Mouse (Mus musculus): ENCODE measurements around the gene Dgkg. TPM values are rescaled to one million over a fixed set of nuclear protein-coding genes. Genes with fewer than 3 reads are reported as not detected.

Gene Dgkg
- polyA plus RNA-seq, 1 experiment = not detected

DNA sequence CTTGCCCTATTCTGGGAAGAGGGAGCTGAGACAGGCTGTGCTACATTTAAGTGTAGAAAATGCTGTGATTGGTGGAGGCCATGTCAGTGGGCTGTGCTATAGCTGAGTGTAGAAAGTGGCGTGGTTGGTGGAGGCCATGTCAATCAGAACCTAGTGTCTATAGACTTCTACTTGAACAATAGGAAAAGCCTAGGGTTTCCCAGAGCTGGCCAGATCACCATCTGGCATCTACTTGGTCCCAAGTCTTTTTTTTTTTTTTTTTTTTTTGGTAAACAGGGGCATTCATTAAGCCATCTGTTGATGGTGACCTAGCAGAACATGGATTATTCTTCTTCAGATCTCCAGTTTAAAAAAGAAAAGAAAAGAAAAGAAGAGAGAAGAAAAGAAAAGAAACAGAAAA is 60.6 kb downstream of the Dgkg start:
- Histone ChIP-seq H3K27ac (ENCODE audit: insufficient read depth, low read depth, low read length) (no peak overlapping the region), H3K4me1 (ENCODE audit: control insufficient read depth, insufficient read depth, low read length) (0 out of 2 replicates have a peak, but pooled peaks cover 4% of the 10 kb centered on the region), H3K4me3 (ENCODE audit: insufficient read depth, low read depth, low read length) (no peak overlapping the region)
- TF ChIP-seq POLR2A (IDR thresholded peaks at IDR 0.05; ENCODE audit: insufficient read depth, low read depth, low read length) = no peak
- WGBS = 95% methylated on average over 1 of the region's 1 CpGs

DNA sequence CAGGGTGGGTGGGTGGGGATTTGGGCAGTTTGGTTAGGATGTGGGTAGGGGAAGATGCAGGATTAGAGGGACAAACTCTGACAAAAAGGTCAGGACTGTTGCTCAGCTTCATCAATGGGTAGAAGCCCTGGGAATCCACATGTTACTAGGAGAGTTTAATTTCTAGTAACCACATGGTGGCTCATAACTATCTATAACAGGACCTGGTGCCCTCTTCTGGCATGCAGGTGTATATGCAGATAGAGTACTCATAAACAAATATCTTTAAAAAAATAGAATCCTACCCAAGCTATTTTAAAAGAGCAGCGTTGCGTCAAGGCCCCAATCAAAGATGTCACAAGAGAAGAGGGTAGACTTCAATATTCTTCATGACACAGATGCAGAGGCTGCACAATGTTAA is 63.1 kb downstream of the Dgkg start:
- no peak for TF ChIP-seq POLR2A (IDR thresholded peaks at IDR 0.05; ENCODE audit: insufficient read depth, low read depth, low read length)
- no peak for TF ChIP-seq CTCF (IDR thresholded peaks at IDR 0.05; ENCODE audit: insufficient read depth, low read depth, low read length)

DNA sequence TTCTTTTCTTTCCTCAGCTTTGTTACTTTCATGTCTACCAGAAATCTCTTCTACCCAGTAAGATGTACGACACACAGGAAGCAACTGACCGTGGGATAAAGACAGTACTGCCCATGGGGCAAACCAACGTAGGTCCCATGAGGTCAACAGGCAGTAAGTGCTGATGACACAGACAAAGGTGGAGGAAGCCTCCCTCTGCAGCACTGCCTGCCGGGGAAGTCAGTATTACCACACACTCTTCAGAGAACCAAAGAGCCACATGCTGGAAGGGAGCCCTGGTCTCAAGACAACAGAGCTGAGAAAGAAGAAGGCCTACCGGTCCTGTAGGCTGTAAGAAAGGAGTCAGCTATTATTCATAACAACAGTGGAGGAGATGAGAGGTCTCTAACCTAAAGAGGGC is 67.4 kb downstream of the Dgkg start:
- WGBS = 84% methylated on average over 5 of the region's 5 CpGs
- no peak overlapping the region for H3K27ac ChIP-seq (ENCODE audit: insufficient read depth, low read depth, low read length)
- no peaks in the 10 kb centered on the region for H3K4me1 ChIP-seq (ENCODE audit: control insufficient read depth, insufficient read depth, low read length)
- H3K4me3 ChIP-seq (ENCODE audit: insufficient read depth, low read depth, low read length) = no peak overlapping the region
- TF ChIP-seq CTCF (IDR thresholded peaks at IDR 0.05; ENCODE audit: insufficient read depth, low read depth, low read length) (no peak), POLR2A (IDR thresholded peaks at IDR 0.05; ENCODE audit: insufficient read depth, low read depth, low read length) (no peak)

More for the DNA sequence above, 63.1 kb downstream of the Dgkg start:
- H3K4me1 ChIP-seq (ENCODE audit: control insufficient read depth, insufficient read depth, low read length) = 0 out of 2 replicates have a peak, but pooled peaks cover 3% of the 10 kb centered on the region
- H3K4me3 ChIP-seq (ENCODE audit: insufficient read depth, low read depth, low read length) = no peak overlapping the region
- no peak overlapping the region for H3K27ac ChIP-seq (ENCODE audit: insufficient read depth, low read depth, low read length)
- WGBS = 90% methylated on average over 2 of the region's 2 CpGs

DNA sequence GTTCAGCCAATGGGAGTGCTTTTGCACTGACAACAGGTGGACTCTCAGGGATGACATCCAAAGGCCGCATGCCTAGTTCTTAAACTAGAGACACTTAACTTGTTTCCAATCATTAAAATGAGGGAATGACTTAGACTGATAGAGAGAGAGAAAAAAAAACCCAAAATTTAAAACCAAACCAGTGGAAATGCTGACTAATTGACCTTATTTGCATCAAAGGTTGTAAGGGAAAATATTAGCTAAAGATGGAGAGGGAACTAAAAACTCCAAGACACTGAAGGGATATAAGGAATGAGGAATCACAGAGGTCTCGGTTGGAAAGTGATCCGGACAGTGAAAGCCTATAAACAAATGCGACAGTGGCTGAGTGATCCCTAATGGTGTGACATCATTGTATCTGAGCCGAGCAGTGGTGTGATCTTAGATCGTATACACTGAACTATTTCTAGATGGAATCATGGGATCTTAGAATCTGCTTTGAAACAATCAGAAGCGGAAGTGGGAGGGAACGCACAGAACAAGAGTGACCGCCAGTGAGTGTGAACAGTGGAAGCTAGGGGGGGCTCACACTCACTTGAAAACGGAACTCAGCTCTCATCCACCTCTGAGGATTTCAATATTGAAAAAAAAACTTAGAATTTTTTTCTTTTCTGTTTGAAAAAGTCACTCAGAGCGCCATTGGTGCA is 70.7 kb downstream of the Dgkg start:
- 90% methylated on average over 11 of the region's 11 CpGs for WGBS
- no peak for TF ChIP-seq POLR2A (IDR thresholded peaks at IDR 0.05; ENCODE audit: insufficient read depth, low read depth, low read length)
- TF ChIP-seq CTCF (IDR thresholded peaks at IDR 0.05; ENCODE audit: insufficient read depth, low read depth, low read length) = no peak
- Histone ChIP-seq H3K4me1 (ENCODE audit: control insufficient read depth, insufficient read depth, low read length) (peaks cover 3% of the 10 kb centered on the region), H3K27ac (ENCODE audit: insufficient read depth, low read depth, low read length) (no peak overlapping the region), H3K4me3 (ENCODE audit: insufficient read depth, low read depth, low read length) (no peak overlapping the region)

DNA sequence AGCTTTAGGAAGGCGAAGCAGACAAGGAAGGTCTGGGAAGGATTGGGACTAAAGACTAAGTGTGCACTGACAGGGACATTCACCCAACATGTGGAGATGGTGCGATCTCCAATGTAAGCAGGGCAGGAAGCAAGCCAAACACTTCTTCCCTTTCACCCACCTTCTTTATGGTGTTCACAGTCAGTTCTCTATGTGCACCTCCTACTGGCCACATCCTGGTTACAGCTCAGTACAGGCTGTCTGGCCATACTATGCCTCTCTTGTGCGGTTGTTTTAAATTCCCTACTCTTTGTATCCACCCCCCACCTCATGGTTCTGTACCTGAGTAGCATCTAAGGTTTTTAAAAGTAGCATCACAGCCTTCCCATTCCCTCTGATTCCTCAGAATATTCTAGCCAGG is 71.5 kb downstream of the Dgkg start:
- 92% methylated on average over 3 of the region's 3 CpGs for WGBS
- H3K4me1 ChIP-seq (ENCODE audit: control insufficient read depth, insufficient read depth, low read length) = peaks cover 3% of the 10 kb centered on the region
- no peak overlapping the region for H3K4me3 ChIP-seq (ENCODE audit: insufficient read depth, low read depth, low read length)
- no peak for TF ChIP-seq POLR2A (IDR thresholded peaks at IDR 0.05; ENCODE audit: insufficient read depth, low read depth, low read length)
- TF ChIP-seq CTCF (IDR thresholded peaks at IDR 0.05; ENCODE audit: insufficient read depth, low read depth, low read length) = no peak
- no peak overlapping the region for H3K27ac ChIP-seq (ENCODE audit: insufficient read depth, low read depth, low read length)

DNA sequence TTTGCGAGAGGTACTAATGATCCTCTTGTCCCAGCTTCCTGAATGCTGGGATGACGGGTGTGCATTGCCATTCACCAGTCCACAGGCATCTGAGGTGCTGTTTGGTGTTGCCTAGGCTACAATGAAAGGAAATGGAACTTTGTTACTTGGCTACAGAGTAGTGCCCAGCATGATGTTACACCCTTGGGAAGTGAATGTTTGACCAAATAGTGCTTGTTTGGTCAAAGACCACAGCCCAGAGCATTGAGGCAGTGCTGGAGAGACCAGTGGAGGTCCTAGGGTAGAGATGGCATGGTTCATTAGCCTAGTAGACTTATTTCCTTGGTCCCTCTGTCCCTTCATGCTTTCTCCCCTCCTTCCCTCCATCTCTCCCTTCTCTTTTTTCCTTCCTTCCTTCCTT is 73.6 kb downstream of the Dgkg start:
- 54% methylated on average over 2 of the region's 2 CpGs for WGBS

DNA sequence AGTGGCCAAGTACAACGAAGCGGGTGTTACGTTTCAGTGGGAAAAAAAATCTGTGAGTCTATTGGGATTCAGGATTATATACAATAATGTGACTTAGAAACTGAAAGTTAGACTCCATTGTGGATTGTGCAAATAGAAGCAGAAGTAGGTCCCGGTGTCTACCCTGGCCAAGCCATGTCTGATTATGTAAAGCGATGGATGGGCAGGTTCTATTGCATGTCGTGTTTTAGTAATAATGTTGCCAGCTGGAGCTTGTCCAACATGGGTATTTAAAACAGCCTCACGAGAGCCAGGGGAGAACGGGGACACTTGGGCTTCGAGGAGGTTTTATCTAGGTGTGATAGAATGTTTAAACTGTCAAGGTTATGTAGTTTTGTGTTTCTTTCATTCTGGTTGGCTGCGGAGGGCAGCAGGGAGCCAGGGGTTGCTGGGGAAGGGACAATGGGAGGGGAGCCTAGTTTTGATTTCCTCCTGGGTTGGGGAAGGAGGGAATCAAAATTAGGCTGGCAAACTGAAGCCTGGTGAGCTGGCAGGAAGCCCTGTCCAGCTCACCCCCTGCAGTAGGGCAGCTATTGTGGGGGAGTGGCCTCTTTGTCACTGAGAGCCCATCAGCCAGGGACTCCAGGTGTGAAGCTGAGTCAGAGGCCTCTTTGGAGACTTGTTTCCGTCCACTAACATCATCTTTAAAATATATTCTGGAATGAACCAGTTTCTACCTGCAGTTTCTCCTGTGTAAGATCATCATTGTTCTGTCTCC is 74.7 kb downstream of the Dgkg start:
- 35% methylated on average over 11 of the region's 11 CpGs for WGBS
- no peak for TF ChIP-seq CTCF (IDR thresholded peaks at IDR 0.05; ENCODE audit: insufficient read depth, low read depth, low read length)
- no peak for TF ChIP-seq POLR2A (IDR thresholded peaks at IDR 0.05; ENCODE audit: insufficient read depth, low read depth, low read length)
- no peak overlapping the region for H3K4me3 ChIP-seq (ENCODE audit: insufficient read depth, low read depth, low read length)
- H3K27ac ChIP-seq (ENCODE audit: insufficient read depth, low read depth, low read length) = no peak overlapping the region
- peaks cover 3% of the 10 kb centered on the region for H3K4me1 ChIP-seq (ENCODE audit: control insufficient read depth, insufficient read depth, low read length)

More for the DNA sequence above, 73.6 kb downstream of the Dgkg start:
- no peak overlapping the region for H3K4me3 ChIP-seq (ENCODE audit: insufficient read depth, low read depth, low read length)
- peaks cover 3% of the 10 kb centered on the region for H3K4me1 ChIP-seq (ENCODE audit: control insufficient read depth, insufficient read depth, low read length)
- no peak overlapping the region for H3K27ac ChIP-seq (ENCODE audit: insufficient read depth, low read depth, low read length)
- TF ChIP-seq CTCF (IDR thresholded peaks at IDR 0.05; ENCODE audit: insufficient read depth, low read depth, low read length) = no peak
- no peak for TF ChIP-seq POLR2A (IDR thresholded peaks at IDR 0.05; ENCODE audit: insufficient read depth, low read depth, low read length)

DNA sequence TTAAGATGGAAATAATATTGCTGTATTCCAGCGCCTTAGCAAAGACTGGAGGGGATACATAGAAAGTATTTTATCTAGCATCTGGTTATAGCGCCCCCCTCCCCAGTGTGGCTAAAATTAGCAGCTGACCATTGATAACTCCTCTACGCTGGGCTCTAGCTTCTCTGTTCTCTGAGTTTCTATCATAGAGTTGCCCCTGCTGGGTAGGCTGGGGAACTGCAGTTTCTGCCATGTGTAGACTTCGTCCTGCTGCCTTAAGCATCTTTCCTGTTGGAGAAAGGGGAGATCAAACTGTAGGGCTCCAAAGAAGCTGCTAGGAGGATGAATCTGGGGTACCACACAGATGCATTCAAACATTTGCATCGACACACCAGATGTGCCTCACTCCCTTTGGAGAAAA is 76.9 kb downstream of the Dgkg start:
- no peak overlapping the region for H3K4me3 ChIP-seq (ENCODE audit: insufficient read depth, low read depth, low read length)
- WGBS = 62% methylated on average over 5 of the region's 5 CpGs
- TF ChIP-seq CTCF (IDR thresholded peaks at IDR 0.05; ENCODE audit: insufficient read depth, low read depth, low read length) = no peak
- TF ChIP-seq POLR2A (IDR thresholded peaks at IDR 0.05; ENCODE audit: insufficient read depth, low read depth, low read length) = no peak
- peaks cover 3% of the 10 kb centered on the region for H3K4me1 ChIP-seq (ENCODE audit: control insufficient read depth, insufficient read depth, low read length)
- no peak overlapping the region for H3K27ac ChIP-seq (ENCODE audit: insufficient read depth, low read depth, low read length)

DNA sequence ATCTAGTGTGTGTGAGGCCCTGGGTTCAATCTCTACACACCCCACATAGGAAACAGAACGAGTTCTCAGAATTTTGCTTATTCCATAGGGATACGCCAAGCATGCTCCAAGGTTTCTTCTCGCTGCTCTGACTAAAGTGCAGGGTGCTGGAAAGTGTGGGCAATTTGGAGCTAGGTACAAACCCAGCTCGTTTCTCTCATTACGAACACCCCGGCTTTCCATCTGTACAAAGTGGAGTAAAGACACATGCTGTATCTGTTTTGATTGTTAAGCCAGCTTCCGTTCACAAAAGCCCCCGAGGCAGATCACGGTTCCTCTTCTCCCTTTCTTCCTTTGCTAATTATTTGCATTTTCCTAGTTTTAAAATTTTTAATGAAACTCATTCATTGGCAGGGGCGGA is 78.1 kb downstream of the Dgkg start:
- Histone ChIP-seq H3K4me3 (ENCODE audit: insufficient read depth, low read depth, low read length) (no peak overlapping the region), H3K4me1 (ENCODE audit: control insufficient read depth, insufficient read depth, low read length) (peaks cover 3% of the 10 kb centered on the region), H3K27ac (ENCODE audit: insufficient read depth, low read depth, low read length) (no peak overlapping the region)
- no peak for TF ChIP-seq POLR2A (IDR thresholded peaks at IDR 0.05; ENCODE audit: insufficient read depth, low read depth, low read length)
- TF ChIP-seq CTCF (IDR thresholded peaks at IDR 0.05; ENCODE audit: insufficient read depth, low read depth, low read length) = no peak
- WGBS = 88% methylated on average over 10 of the region's 10 CpGs

All from olfactory bulb, adult 2 months (tissue).